ENCODE assay signal across 9 mouse cellular contexts in the genomic region with DNA sequence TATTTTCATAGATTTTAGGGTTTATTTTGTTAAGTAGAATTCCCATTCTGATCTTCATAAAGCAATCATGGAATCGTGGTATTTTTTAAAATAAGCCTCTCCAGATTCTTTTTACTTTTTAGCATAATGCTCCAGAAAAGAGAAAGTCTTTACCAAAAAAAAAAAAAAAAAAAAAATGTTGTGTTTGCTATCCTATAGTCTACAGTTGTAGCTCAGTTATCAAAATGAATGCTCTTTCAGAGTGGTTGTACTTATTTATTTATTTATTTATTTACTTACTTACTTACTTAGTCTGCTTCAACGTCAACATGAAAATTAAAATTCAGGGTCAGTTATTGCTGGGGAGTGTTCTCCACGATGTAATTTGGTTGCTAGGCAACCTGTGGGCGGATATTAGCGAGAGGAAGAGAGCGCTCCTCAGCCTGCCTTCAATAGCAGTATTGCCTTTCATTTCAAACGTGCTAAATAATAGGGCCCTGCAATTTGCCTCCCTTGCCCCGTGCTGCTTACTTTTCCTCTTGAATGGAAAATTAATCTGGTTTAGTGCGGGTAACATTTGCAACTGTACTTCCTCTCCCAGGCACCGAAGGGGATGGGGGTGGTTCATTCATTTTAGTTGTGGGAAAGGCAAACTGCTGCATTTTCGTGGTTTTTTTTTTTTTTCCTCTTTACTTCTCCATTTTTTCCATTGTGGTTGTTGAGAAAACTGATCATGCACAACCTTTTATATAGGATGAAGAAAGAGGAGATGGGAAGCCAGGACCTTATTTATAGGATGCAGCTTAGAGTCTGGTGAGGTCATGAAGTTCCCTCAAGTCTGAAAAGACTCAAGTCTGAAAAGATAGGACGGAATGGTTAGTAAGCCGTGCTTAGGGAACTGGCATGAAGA. TPM values are rescaled to one million over a fixed set of nuclear protein-coding genes. Genes with fewer than 3 reads are reported as not detected.
DNase-seq lines count a peak whose midpoint lies in the region; ATAC-seq and TF ChIP-seq lines count a peak whose summit lies in the region.
"Had no signal": no experiment of that assay in that cellular context is flagged by ENCODE, and none has a peak within 500 bp of the region (broad histone marks: within the 10 kb centered on the region; RNA-seq: fewer than 3 reads in every experiment).

No protein-coding gene starts in this region.

- WGBS in embryonic facial prominence, embryonic 14.5 days: 16% methylated on average over 13 of the region's 13 CpGs
- WGBS in lung, adult 2 months: 16% methylated on average over 13 of the region's 13 CpGs
- WGBS in neural tube, embryonic 14.5 days: 9% methylated on average over 13 of the region's 13 CpGs

- H3K9me3 ChIP-seq in embryonic facial prominence, embryonic 14.5 days (ENCODE audit: control insufficient read depth, low read length): no peaks in the 10 kb centered on the region
- H3K9me3 ChIP-seq in neural tube, embryonic 14.5 days (ENCODE audit: control insufficient read depth, low read length): no peaks in the 10 kb centered on the region

- ATAC-seq in embryonic facial prominence, embryonic 14.5 days (ENCODE audit: low read depth): peak; percentile 85
- ATAC-seq in neural tube, embryonic 14.5 days (ENCODE audit: low read depth): peak; percentile 86; the same call in 1 of the 2 replicates
- ATAC-seq: Patski had no signal

- H3K27ac ChIP-seq in embryonic facial prominence, embryonic 14.5 days (replicated peaks; ENCODE audit: low read depth, low read length): peak overlapping the region; percentile 84
- H3K27ac ChIP-seq in layer of hippocampus, adult 2 months: peak overlapping the region; percentile 88
- H3K27ac ChIP-seq in neural tube, embryonic 14.5 days (ENCODE audit: low read depth, low read length): peak overlapping the region; percentile 45; the same call in 1 of the 2 replicates

- no peaks in the 10 kb centered on the region for H3K27me3 ChIP-seq in embryonic facial prominence, embryonic 14.5 days (replicated peaks; ENCODE audit: control insufficient read depth, insufficient read depth, low read length)
- no peaks in the 10 kb centered on the region for H3K27me3 ChIP-seq in neural tube, embryonic 14.5 days (ENCODE audit: control insufficient read depth, insufficient read depth, low read length)

- peaks cover 7% of the 10 kb centered on the region for H3K4me1 ChIP-seq in embryonic facial prominence, embryonic 14.5 days (ENCODE audit: control insufficient read depth, insufficient read depth, low read length)
- peaks cover 8% of the 10 kb centered on the region for H3K4me1 ChIP-seq in lung, adult 2 months (ENCODE audit: control insufficient read depth, insufficient read depth, low read length)
- H3K4me1 ChIP-seq in neural tube, embryonic 14.5 days (ENCODE audit: control insufficient read depth, insufficient read depth, low read length): peaks cover 9% of the 10 kb centered on the region

- intact Hi-C loops in heart, postnatal 25 days (cut with DNase I): loop anchor here (2.0 kb wide), 1 partner anchor 39 kb away; a partner anchor contains a TSS
- intact Hi-C loops in heart, postnatal 10 days (cut with DNase I): loop anchor here (2.0 kb wide), 1 partner anchor 39 kb away; a partner anchor contains a TSS

- peak overlapping the region; percentile 23 for H3K4me3 ChIP-seq in embryonic facial prominence, embryonic 14.5 days (ENCODE audit: low read depth, low read length)
- peak overlapping the region; percentile 48 for H3K4me3 ChIP-seq in layer of hippocampus, adult 2 months
- H3K4me3 ChIP-seq in lung, adult 2 months (replicated peaks; ENCODE audit: extremely low read depth, low read depth, low read length): peak overlapping the region; percentile 56
- peak overlapping the region; percentile 8; the same call in 1 of the 2 replicates for H3K4me3 ChIP-seq in neural tube, embryonic 14.5 days (ENCODE audit: low read depth, low read length)

- no peak for TF ChIP-seq CTCF in layer of hippocampus, adult 2 months (conservative IDR thresholded peaks at IDR 0.05)
- no peak for TF ChIP-seq CTCF in lung, adult 2 months (IDR thresholded peaks at IDR 0.05; ENCODE audit: insufficient read depth, low read length)

- H3K9ac ChIP-seq in embryonic facial prominence, embryonic 14.5 days (ENCODE audit: low read depth, low read length): peak overlapping the region; percentile 43; the same call in 1 of the 2 replicates
- H3K9ac ChIP-seq in neural tube, embryonic 14.5 days (replicated peaks; ENCODE audit: low read depth, low read length): no peak overlapping the region; the same call in 1 of the 2 replicates

- H3K36me3 ChIP-seq in embryonic facial prominence, embryonic 14.5 days (ENCODE audit: control insufficient read depth, insufficient read depth, low read length): no peaks in the 10 kb centered on the region
- no peaks in the 10 kb centered on the region for H3K36me3 ChIP-seq in neural tube, embryonic 14.5 days (ENCODE audit: control insufficient read depth, insufficient read depth, low read length)

- DNase-seq in heart, adult 11 months: peak; percentile 94
- no peak for DNase-seq in heart, postnatal 25 days (ENCODE audit: low spot score)
- DNase-seq in embryonic facial prominence, embryonic 14.5 days (ENCODE audit: low spot score): peak; percentile 89
- DNase-seq in heart, postnatal 10 days: peak; percentile 37 to 46
- peak; percentile 47 to 61 for DNase-seq in layer of hippocampus, adult 2 months (ENCODE audit: low spot score in 2 of 2)
- DNase-seq in lung, adult 2 months: peak; percentile 7
- no peak for DNase-seq in urinary bladder, postnatal 10 days (ENCODE audit: low spot score)

- no peak for TF ChIP-seq POLR2A in lung, adult 2 months (IDR thresholded peaks at IDR 0.05; ENCODE audit: borderline replicate concordance, extremely low read depth, low read depth, low read length)

- H3K4me2 ChIP-seq in embryonic facial prominence, embryonic 14.5 days (ENCODE audit: low read depth, low read length): peak overlapping the region; percentile 56
- peak overlapping the region; percentile 44 for H3K4me2 ChIP-seq in neural tube, embryonic 14.5 days (ENCODE audit: low read depth, low read length)

RNA-seq across cellular contexts. Expression of a gene that starts 39.4 kb away (rescaled TPM):
- 1 to 10 TPM; 8.3 to 9.5 TPM for total RNA-seq in heart, postnatal 25 days (2021)
- polyA plus RNA-seq in embryonic facial prominence, embryonic 14.5 days (2014; fragmentation: Nextera tagmentation; extraction: Ambion mirVana): 5.9 and 6.4 TPM in 2 replicates
- total RNA-seq in heart, postnatal 10 days (2021): 10 to 100 TPM; 11.0 to 11.6 TPM
- 10 to 100 TPM; 55.1 to 58.0 TPM for total RNA-seq in layer of hippocampus, adult 2 months (2021)
- 2.0 and 3.0 TPM in 2 replicates for polyA plus RNA-seq in lung, adult 2 months (2012; rRNA removed)
- 13.6 and 13.9 TPM in 2 replicates for polyA plus RNA-seq in neural tube, embryonic 14.5 days (2014; fragmentation: Nextera tagmentation; extraction: Ambion mirVana)
- polyA plus RNA-seq: Patski had no signal

Comparison
In these comparisons a context has a peak if more than half of its experiments do, and no peak if none do; other contexts are left out.
1. DNase-seq: peak in heart, adult 11 months (single experiment), embryonic facial prominence, embryonic 14.5 days (single experiment), heart, postnatal 10 days (2 of 2), layer of hippocampus, adult 2 months (2 of 2) and lung, adult 2 months (single experiment); none in heart, postnatal 25 days (single experiment) and urinary bladder, postnatal 10 days (single experiment).
2. RNA of a gene that starts 39.4 kb away (total RNA-seq): 55.1 to 58.0 TPM in layer of hippocampus, adult 2 months; 11.0 to 11.6 TPM in heart, postnatal 10 days and 8.3 to 9.5 TPM in heart, postnatal 25 days; every median in the first group is over 4 times any median in the second.
3. Peak in every context shown above with its lines, with median percentiles within 50 percentile points of each other: H3K27ac ChIP-seq and H3K4me3 ChIP-seq.